Mouse (Mus musculus) embryonic facial prominence, embryonic 14.5 days (tissue): ENCODE measurements around the gene Gm42906. TPM values are rescaled to one million over a fixed set of nuclear protein-coding genes. Genes with fewer than 3 reads are reported as not detected.
A peak's percentile ranks its signal among the peaks of the same experiment; 100 is the strongest.

Experiments used
- ATAC-seq: fragments of 200-750 bp; cut with Nextera tagmentation; 2 replicates; pipeline ENCODE4 v1.8.0; 2017; ENCODE audit warnings: low read depth, moderate number of reproducible peaks, moderate TSS enrichment
- DNase-seq: peaks from one replicate; pipeline ENCODE4 v3.0.0-alpha.2; 2015; ENCODE audit warnings: low spot score
- H3K27ac ChIP-seq: fragments of 300-500 bp; sonication (generic); replicated peaks from 2 replicates; pipeline ENCODE4 v1.5.1; 2014; ENCODE audit warnings: low read depth, mild to moderate bottlenecking, low read length, moderate library complexity
- H3K27me3 ChIP-seq: fragments of 300-500 bp; sonication (generic); replicated peaks from 2 replicates; pipeline ENCODE4 v1.6.1; 2014; ENCODE audit warnings: low read length; ENCODE audit not compliant: control insufficient read depth, insufficient read depth
- H3K36me3 ChIP-seq: fragments of 300-500 bp; sonication (generic); 2 replicates; pipeline ENCODE4 v1.6.1; 2014; ENCODE audit warnings: low read length, mixed read lengths; ENCODE audit not compliant: control insufficient read depth, insufficient read depth
- H3K4me1 ChIP-seq: fragments of 300-500 bp; sonication (generic); 2 replicates; pipeline ENCODE4 v1.6.1; 2014; ENCODE audit warnings: antibody characterized with exemption, low read length; ENCODE audit not compliant: control insufficient read depth, insufficient read depth
- H3K4me2 ChIP-seq: fragments of 300-500 bp; sonication (generic); 2 replicates; pipeline ENCODE4 v1.6.1; 2014; ENCODE audit warnings: low read depth, mild to moderate bottlenecking, low read length, moderate library complexity, mixed read lengths
- H3K4me3 ChIP-seq: fragments of 300-500 bp; sonication (generic); 2 replicates; pipeline ENCODE4 v1.5.1; 2014; ENCODE audit warnings: low read depth, mild to moderate bottlenecking, low read length
- H3K9ac ChIP-seq: fragments of 300-500 bp; sonication (generic); 2 replicates; pipeline ENCODE4 v1.6.1; 2014; ENCODE audit warnings: low read depth, mild to moderate bottlenecking, low read length, moderate library complexity, mixed read lengths
- H3K9me3 ChIP-seq: fragments of 300-500 bp; sonication (generic); 2 replicates; pipeline ENCODE4 v1.6.1; 2016; ENCODE audit warnings: low read length; ENCODE audit not compliant: control insufficient read depth
- WGBS: fragments of 180-500 bp; shearing (Covaris S2); extraction: QIAGEN DNeasy Blood & Tissue Kit; methylation state at CpG from one replicate; pipeline ENCODE4 v1.1.7; 2014; 5-methylcytosine and 5-hydroxymethylcytosine counted together
- polyA plus RNA-seq: library from polyadenylated mRNA; unstranded; fragments of >200 nt; fragmentation: Nextera tagmentation; extraction: Ambion mirVana; gene quantifications from 2 replicates; pipeline ENCODE4 v1.2.1, GENCODE M21; 2014

Gm42906 gene
- polyA plus RNA-seq, 1 experiment from 2014 or later, result not detected

- no peaks in the 10 kb centered on the region for H3K36me3 ChIP-seq
- no peaks in the 10 kb centered on the region for H3K27me3 ChIP-seq
- H3K4me3 ChIP-seq, result no peak overlapping the region
- ATAC-seq (no peak), DNase-seq (no peak)
- H3K9ac ChIP-seq, result no peak overlapping the region
- no peaks in the 10 kb centered on the region for H3K4me1 ChIP-seq
- no peaks in the 10 kb centered on the region for H3K9me3 ChIP-seq
- WGBS, result 47% methylated on average over 11 of the region's 11 CpGs
- H3K4me2 ChIP-seq, result no peak overlapping the region
- no peak overlapping the region for H3K27ac ChIP-seq
Observed at GRCm38 (mm10) chr5:151247115-151247875, 180.7 kb downstream of the Gm42906 start.

DNA sequence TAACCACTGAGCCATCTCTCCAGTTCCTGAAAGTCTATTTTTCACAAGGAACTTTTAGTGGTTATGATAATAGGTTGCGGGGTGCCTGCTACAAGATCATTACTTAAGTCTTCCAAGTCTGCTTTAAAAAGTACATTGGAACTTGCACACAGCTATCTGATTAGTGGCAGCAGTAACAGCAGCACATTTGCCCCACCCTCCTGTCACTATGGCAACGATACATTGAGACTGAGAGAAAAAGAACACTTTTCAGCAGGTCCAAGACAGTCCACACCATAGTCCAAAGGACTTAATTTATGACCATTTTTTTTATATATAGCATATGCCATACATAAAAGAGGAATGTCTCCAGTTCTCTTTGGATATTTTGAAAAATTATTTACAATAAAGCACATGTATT lies 181.7 kb downstream of the Gm42906 start:
- DNase-seq (no peak), ATAC-seq (no peak)
- no peaks in the 10 kb centered on the region for H3K4me1 ChIP-seq
- H3K36me3 ChIP-seq, result no peaks in the 10 kb centered on the region
- no peaks in the 10 kb centered on the region for H3K9me3 ChIP-seq
- no peak overlapping the region for H3K4me3 ChIP-seq
- 89% methylated on average over 2 of the region's 2 CpGs for WGBS
- H3K27ac ChIP-seq, result no peak overlapping the region
- no peaks in the 10 kb centered on the region for H3K27me3 ChIP-seq
- H3K4me2 ChIP-seq, result no peak overlapping the region
- H3K9ac ChIP-seq, result no peak overlapping the region

DNA sequence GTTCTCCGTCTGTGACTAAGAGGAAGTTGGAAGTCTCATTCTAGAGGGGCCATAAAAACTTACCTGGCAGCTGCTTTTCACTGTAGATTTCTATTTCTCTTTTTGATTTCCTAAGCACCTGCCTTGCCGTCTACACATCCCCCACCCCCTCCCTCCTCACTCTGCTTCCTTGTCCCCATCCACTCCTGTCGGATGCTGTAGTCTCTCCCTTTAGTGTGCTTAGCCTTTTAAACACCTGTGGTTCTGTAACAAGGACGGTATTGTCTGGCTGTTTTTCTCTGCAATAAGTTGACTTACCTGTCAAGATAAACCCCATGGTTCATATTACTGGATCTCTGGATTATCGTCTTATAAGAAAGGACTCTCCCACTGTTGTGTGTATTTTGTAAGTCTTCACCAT lies 182.4 kb downstream of the Gm42906 start:
- Histone ChIP-seq H3K27me3 (no peaks in the 10 kb centered on the region), H3K36me3 (no peaks in the 10 kb centered on the region), H3K9ac (no peak overlapping the region), H3K4me3 (no peak overlapping the region), H3K9me3 (no peaks in the 10 kb centered on the region), H3K4me2 (no peak overlapping the region), H3K27ac (no peak overlapping the region), H3K4me1 (no peaks in the 10 kb centered on the region)
- DNase-seq (no peak), ATAC-seq (no peak)
- 81% methylated on average over 5 of the region's 5 CpGs for WGBS

DNA sequence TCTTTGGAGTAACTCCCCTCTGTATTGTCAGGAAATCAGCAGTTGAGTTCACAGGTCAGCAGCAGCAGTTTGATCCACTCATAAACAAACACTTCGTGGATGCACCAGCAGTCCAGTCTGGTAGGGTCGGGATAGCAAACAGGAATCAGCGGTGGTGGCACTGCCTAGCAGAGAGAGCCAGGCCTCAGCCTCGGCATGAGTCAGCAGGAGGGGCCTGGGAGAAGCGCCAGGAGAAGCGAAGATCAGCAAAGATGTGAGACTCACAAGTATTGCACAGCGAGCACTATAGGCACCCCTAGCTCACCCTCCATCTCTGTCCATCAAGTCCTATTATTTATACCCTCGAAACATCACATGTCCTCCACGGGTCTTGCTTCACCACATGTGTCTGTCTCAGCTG lies 189.2 kb downstream of the Gm42906 start:
- Histone ChIP-seq H3K4me3 (no peak overlapping the region), H3K9ac (no peak overlapping the region), H3K4me1 (no peaks in the 10 kb centered on the region), H3K4me2 (no peak overlapping the region), H3K9me3 (no peaks in the 10 kb centered on the region), H3K36me3 (no peaks in the 10 kb centered on the region), H3K27me3 (no peaks in the 10 kb centered on the region; the same call in 1 of the 2 replicates), H3K27ac (no peak overlapping the region)
- ATAC-seq (no peak), DNase-seq (no peak)
- 77% methylated on average over 9 of the region's 9 CpGs for WGBS

GRCm38 (mm10) chr5:151236411-151236810 lies 191.6 kb downstream of the Gm42906 start:
- H3K27me3 ChIP-seq, result peaks cover 7% of the 10 kb centered on the region; the same call in 1 of the 2 replicates
- 77% methylated on average over 5 of the region's 5 CpGs for WGBS
- no peaks in the 10 kb centered on the region for H3K36me3 ChIP-seq
- no peaks in the 10 kb centered on the region for H3K4me1 ChIP-seq
- no peak overlapping the region for H3K4me2 ChIP-seq
- no peaks in the 10 kb centered on the region for H3K9me3 ChIP-seq
- H3K27ac ChIP-seq, result no peak overlapping the region
- peak; percentile 16; the same call in 1 of the 2 replicates for ATAC-seq
- H3K4me3 ChIP-seq, result no peak overlapping the region
- DNase-seq, result no peak
- no peak overlapping the region for H3K9ac ChIP-seq

- Histone ChIP-seq H3K4me1 (no peaks in the 10 kb centered on the region), H3K4me3 (peak within 1 kb of the TSS; percentile 56), H3K36me3 (no peaks in the 10 kb centered on the region), H3K4me2 (peak within 1 kb of the TSS; percentile 98), H3K27ac (no peak within 1 kb of the TSS; the same call in 1 of the 2 replicates), H3K9ac (peak within 1 kb of the TSS; percentile 74), H3K9me3 (no peaks in the 10 kb centered on the region), H3K27me3 (peaks cover 7% of the 10 kb centered on the region; the same call in 1 of the 2 replicates)
- peak; percentile 45 for DNase-seq
- ATAC-seq, result peak; percentile 81
- 0% methylated on average over 44 of the region's 49 CpGs for WGBS
Observed at GRCm38 (mm10) chr5:151233400-151234031, 194.4 kb downstream of the Gm42906 start, which contains the start of gene Stard13. Stard13 (minus strand) TSS chr5:151233836.

DNA sequence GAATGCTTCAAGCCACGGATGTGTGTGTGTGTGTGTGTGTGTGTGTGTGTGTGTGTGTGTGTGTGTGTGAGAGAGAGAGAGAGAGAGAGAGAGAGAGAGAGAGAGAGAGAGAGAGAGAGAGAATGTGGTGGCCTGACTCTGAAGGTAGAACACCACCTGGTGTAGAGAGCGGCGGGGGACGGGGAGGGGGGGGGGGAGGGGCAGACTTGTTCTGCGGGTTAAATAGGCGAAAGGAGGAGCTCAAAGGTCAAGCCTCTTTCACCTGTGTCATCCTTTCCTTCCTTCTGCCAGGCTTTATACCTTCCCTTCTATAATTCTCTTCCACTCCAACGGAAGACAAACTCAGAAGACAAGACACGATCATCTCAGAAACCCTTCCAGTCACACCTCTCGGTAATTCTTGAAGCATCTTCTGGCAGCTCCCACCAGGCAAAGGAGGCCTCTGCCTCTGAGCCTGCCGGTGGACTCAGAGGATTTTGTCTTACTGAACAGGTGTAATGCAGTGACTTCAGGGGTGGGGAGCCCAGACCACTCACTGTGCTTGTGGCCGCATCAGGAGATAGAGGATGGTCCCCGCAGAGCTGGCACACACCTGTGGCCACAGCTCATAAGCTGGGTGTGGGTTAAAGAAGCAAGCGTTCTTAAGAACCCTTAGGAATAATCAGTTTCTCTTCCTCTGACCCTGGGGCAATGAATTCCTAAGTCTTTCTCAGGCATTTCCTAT lies 195.2 kb downstream of the Gm42906 start:
- Histone ChIP-seq H3K27ac (no peak overlapping the region), H3K27me3 (peaks cover 7% of the 10 kb centered on the region; the same call in 1 of the 2 replicates), H3K4me3 (peak overlapping the region; percentile 56), H3K36me3 (no peaks in the 10 kb centered on the region), H3K9ac (peak overlapping the region; percentile 74), H3K4me2 (peak overlapping the region; percentile 98), H3K4me1 (no peaks in the 10 kb centered on the region), H3K9me3 (no peaks in the 10 kb centered on the region)
- no peak for ATAC-seq
- DNase-seq, result no peak
- 25% methylated on average over 11 of the region's 13 CpGs for WGBS

- DNase-seq (no peak), ATAC-seq (no peak)
- Histone ChIP-seq H3K27ac (no peak overlapping the region), H3K4me3 (no peak overlapping the region), H3K9ac (no peak overlapping the region), H3K4me1 (no peaks in the 10 kb centered on the region), H3K9me3 (no peaks in the 10 kb centered on the region), H3K36me3 (no peaks in the 10 kb centered on the region), H3K27me3 (peaks cover 7% of the 10 kb centered on the region; the same call in 1 of the 2 replicates), H3K4me2 (peak overlapping the region; percentile 98; the same call in 1 of the 2 replicates)
- WGBS, result 80% methylated on average over 7 of the region's 7 CpGs
Observed at GRCm38 (mm10) chr5:151231861-151232260, 196.1 kb downstream of the Gm42906 start.
